Mouse (Mus musculus) subcutaneous adipose tissue, adult 2 months (tissue): Measurements from ENCODE around the gene Krt75. TPM values are rescaled to one million over a fixed set of nuclear protein-coding genes. Genes with fewer than 3 reads are reported as not detected.

Experiments
- polyA plus RNA-seq: library from polyadenylated mRNA; depleted of rRNA; stranded (reverse); fragments of >200 nt; gene quantifications from 2 replicates; pipeline ENCODE4 v1.2.3, GENCODE M21; 2012; ENCODE audit warnings: low replicate concordance; rRNA removed

The Krt75 gene
- not detected in 2 replicates for polyA plus RNA-seq

GRCm38 (mm10) chr15:101573796-101574345 lies at the start of gene Krt75:
Krt75 (minus strand) TSS chr15:101573904.

GRCm38 (mm10) chr15:101562850-101563249 lies 10.9 kb downstream of the Krt75 start, which contains the start of gene Krt90:
Krt90 (minus strand) TSS chr15:101562950.

GRCm38 (mm10) chr15:101550567-101550966 lies 23.1 kb downstream of the Krt75 start, which contains the start of gene Krt82:
Krt82 (minus strand) TSS chr15:101550667.

GRCm38 (mm10) chr15:101532720-101533119 lies 41.0 kb downstream of the Krt75 start, which contains the start of gene Krt84:
Krt84 (minus strand) TSS chr15:101532820.

GRCm38 (mm10) chr15:101517161-101517560 lies 56.5 kb downstream of the Krt75 start, which contains the start of gene Gm49425:
Gm49425 (minus strand) TSS chr15:101517261.

Other genes with a start within 250 kb of the Krt75 start
- 5.4 and 9.7 TPM in 2 replicates for gene Krt80, start 203.7 kb downstream of the Krt75 start, polyA plus RNA-seq
- gene Krt7, start 162.9 kb downstream of the Krt75 start, polyA plus RNA-seq: 2.1 and 35.5 TPM in 2 replicates
- gene Krt87, start 135.1 kb downstream of the Krt75 start, polyA plus RNA-seq: 0.67 TPM in 1 of 2 replicates, not detected in the other
- gene Krt88, start 126.2 kb downstream of the Krt75 start, polyA plus RNA-seq: not detected in 2 replicates
- gene Krt81, start 110.2 kb downstream of the Krt75 start, polyA plus RNA-seq: 0.35 TPM in 1 of 2 replicates, not detected in the other
- not detected in 2 replicates for gene Krt86, start 100.4 kb downstream of the Krt75 start, polyA plus RNA-seq
- gene Krt83, start 82.4 kb downstream of the Krt75 start, polyA plus RNA-seq: 19.3 TPM in 1 of 2 replicates, not detected in the other
- gene Gm49425, start 56.6 kb downstream of the Krt75 start, polyA plus RNA-seq: 3.8 TPM in 1 of 2 replicates, not detected in the other
- gene Krt84, start 41.1 kb downstream of the Krt75 start, polyA plus RNA-seq: not detected in 2 replicates
- gene Krt82, start 23.2 kb downstream of the Krt75 start, polyA plus RNA-seq: not detected in 2 replicates
- gene Krt90, start 11.0 kb downstream of the Krt75 start, polyA plus RNA-seq: 0.84 TPM in 1 of 2 replicates, not detected in the other
- gene Gm5414, start 54.3 kb upstream of the Krt75 start, polyA plus RNA-seq: not detected in 2 replicates
- gene Gm5478, start 73.5 kb upstream of the Krt75 start, polyA plus RNA-seq: not detected in 2 replicates
- not detected in 2 replicates for gene Krt6b, start 106.4 kb upstream of the Krt75 start, polyA plus RNA-seq
- gene Krt6a, start 120.4 kb upstream of the Krt75 start, polyA plus RNA-seq: not detected in 2 replicates
- 0.07 and 3.5 TPM in 2 replicates for gene Krt5, start 139.0 kb upstream of the Krt75 start, polyA plus RNA-seq
- not detected in 2 replicates for gene Krt71, start 169.2 kb upstream of the Krt75 start, polyA plus RNA-seq
- gene Krt72, start 212.6 kb upstream of the Krt75 start, polyA plus RNA-seq: not detected in 2 replicates
- gene Krt73, start 228.4 kb upstream of the Krt75 start, polyA plus RNA-seq: not detected in 2 replicates
- gene Krt2, start 244.3 kb upstream of the Krt75 start, polyA plus RNA-seq: 0.10 TPM in 1 of 2 replicates, not detected in the other